Comparison of ENCODE assay signal across 17 mouse cellular contexts in genomic region chrX:69373341-69373740, GRCm38 (mm10). TPM values are rescaled to one million over a fixed set of nuclear protein-coding genes. Genes with fewer than 3 reads are reported as not detected.
"Had no signal": no experiment of that assay in that cellular context is flagged by ENCODE, and none has a peak within 500 bp of the region (broad histone marks: within the 10 kb centered on the region; RNA-seq: fewer than 3 reads in every experiment).

No protein-coding gene starts in this region.

- H3K36me3 ChIP-seq: limb, embryonic 13.5 days; liver, embryonic 13.5 days; midbrain, embryonic 12.5 days; midbrain, embryonic 15.5 days; neural tube, embryonic 13.5 days had no signal

- DNase-seq: kidney, adult 18-20 months; kidney, adult 9 months; kidney, postnatal 14 days; kidney, postnatal 4 days; liver, embryonic 13.5 days; lung, adult 2 months; lung, postnatal 14 days; lung, postnatal 4 days; thymus, adult 18-20 months; thymus, postnatal 4 days had no signal

- H3K4me1 ChIP-seq: limb, embryonic 13.5 days; liver, embryonic 13.5 days; midbrain, embryonic 12.5 days; midbrain, embryonic 15.5 days; neural tube, embryonic 13.5 days had no signal

- H3K9ac ChIP-seq: limb, embryonic 13.5 days; liver, embryonic 13.5 days; midbrain, embryonic 12.5 days; midbrain, embryonic 15.5 days; neural tube, embryonic 13.5 days had no signal

- H3K27ac ChIP-seq: limb, embryonic 13.5 days; liver, embryonic 13.5 days; midbrain, embryonic 12.5 days; midbrain, embryonic 15.5 days; neural tube, embryonic 13.5 days had no signal

- H3K9me3 ChIP-seq: limb, embryonic 13.5 days; liver, embryonic 13.5 days; midbrain, embryonic 12.5 days; midbrain, embryonic 15.5 days; neural tube, embryonic 13.5 days had no signal

- ATAC-seq: midbrain, embryonic 15.5 days had no signal

- H3K4me3 ChIP-seq: limb, embryonic 13.5 days; liver, embryonic 13.5 days; midbrain, embryonic 12.5 days; midbrain, embryonic 15.5 days; myocyte; neural tube, embryonic 13.5 days had no signal

- H3K4me2 ChIP-seq: limb, embryonic 13.5 days; liver, embryonic 13.5 days; midbrain, embryonic 12.5 days; midbrain, embryonic 15.5 days; neural tube, embryonic 13.5 days had no signal

- H3K27me3 ChIP-seq: limb, embryonic 13.5 days; liver, embryonic 13.5 days; midbrain, embryonic 12.5 days; midbrain, embryonic 15.5 days; neural tube, embryonic 13.5 days had no signal

RNA-seq across cellular contexts. Expression of gene Aff2, which starts 13.2 kb away (rescaled TPM):
- total RNA-seq: monocyte, adult 5-6 weeks had no signal
- polyA plus RNA-seq: spleen, adult 2 months had no signal
